Mouse (Mus musculus) brain, embryonic 14.5 days (tissue): ENCODE measurements around the gene Slc25a21.

Source experiments
- CTCF ChIP-seq: fragments of 200-500 bp; IDR thresholded peaks from 2 replicates; pipeline ENCODE4 v1.5.1; 2012; ENCODE audit warnings: inconsistent platforms, mild to moderate bottlenecking, moderate library complexity, borderline replicate concordance; ENCODE audit not compliant: insufficient read depth, insufficient read length; ENCODE audit errors: extremely low read depth
- POLR2A ChIP-seq: fragments of 200-500 bp; IDR thresholded peaks from 2 replicates; pipeline ENCODE4 v1.6.1; 2012; ENCODE audit warnings: mild to moderate bottlenecking, inconsistent platforms, borderline replicate concordance; ENCODE audit not compliant: poor library complexity, insufficient read depth, insufficient read length, severe bottlenecking; ENCODE audit errors: extremely low read depth

DNA sequence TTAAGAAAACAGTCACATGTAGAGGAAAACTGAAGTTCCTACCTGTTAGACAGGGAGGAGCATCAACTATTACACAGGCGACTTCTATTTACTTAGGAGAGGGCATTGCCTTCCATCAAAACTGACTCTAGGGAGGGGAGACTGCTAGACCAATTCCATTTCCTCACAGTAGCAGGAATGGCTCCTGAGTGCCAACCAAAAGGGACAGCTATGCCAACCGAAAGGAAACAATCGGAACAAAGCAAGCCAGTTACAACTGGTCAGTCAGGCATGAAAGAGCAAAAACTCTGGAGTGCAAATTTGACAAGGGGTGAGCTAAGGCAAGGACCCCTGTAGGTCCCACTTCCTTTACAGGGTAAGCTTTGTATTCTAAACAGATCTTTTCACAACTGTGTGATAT, 319.5 kb downstream of the Slc25a21 start:
- TF ChIP-seq POLR2A (no peak), CTCF (no peak)
